Mouse (Mus musculus) stomach, embryonic 14.5 days (tissue): ENCODE results near the gene AC129217.1. TPM values are rescaled to one million over a fixed set of nuclear protein-coding genes. Genes with fewer than 3 reads are reported as not detected.
"Not testable (repeated sequence)": the region's sequence is repeated elsewhere in the genome, so short reads cannot be mapped to it uniquely, and the experiment has no call there.

ENCODE experiments used
- ATAC-seq: fragments of 200-750 bp; cut with Nextera tagmentation; 2 replicates; pipeline ENCODE4 v1.8.0; 2017; ENCODE audit warnings: low read depth, moderate TSS enrichment; ENCODE audit not compliant: insufficient number of reproducible peaks, insufficient read depth, low FRiP score
- H3K27ac ChIP-seq: fragments of 300-500 bp; sonication (generic); 2 replicates; pipeline ENCODE4 v1.5.1; 2014; ENCODE audit warnings: mild to moderate bottlenecking, low read length, moderate library complexity, mixed read lengths
- H3K27me3 ChIP-seq: fragments of 300-500 bp; sonication (generic); 2 replicates; pipeline ENCODE4 v1.6.1; 2014; ENCODE audit warnings: low read length, control low read depth, mixed read lengths; ENCODE audit not compliant: control insufficient read depth, insufficient read depth
- H3K36me3 ChIP-seq: fragments of 300-500 bp; sonication (generic); 2 replicates; pipeline ENCODE4 v1.6.1; 2014; ENCODE audit warnings: mild to moderate bottlenecking, control low read depth, low read length, moderate library complexity, mixed read lengths; ENCODE audit not compliant: control insufficient read depth, insufficient read depth
- H3K4me1 ChIP-seq: fragments of 300-500 bp; sonication (generic); 2 replicates; pipeline ENCODE4 v1.6.1; 2014; ENCODE audit warnings: low read length, control low read depth, mixed read lengths; ENCODE audit not compliant: control insufficient read depth, insufficient read depth
- H3K4me2 ChIP-seq: fragments of 300-500 bp; sonication (generic); replicated peaks from 2 replicates; pipeline ENCODE4 v1.6.1; 2014; ENCODE audit warnings: low read depth, low read length, control low read depth
- H3K4me3 ChIP-seq: fragments of 300-500 bp; sonication (generic); 2 replicates; pipeline ENCODE4 v1.5.1; 2014; ENCODE audit warnings: low read depth, low read length, control low read depth
- H3K9ac ChIP-seq: fragments of 300-500 bp; sonication (generic); replicated peaks from 2 replicates; pipeline ENCODE4 v1.6.1; 2014; ENCODE audit warnings: low read depth, mild to moderate bottlenecking, control low read depth, low read length, moderate library complexity, mixed read lengths
- H3K9me3 ChIP-seq: fragments of 300-500 bp; sonication (generic); 2 replicates; pipeline ENCODE4 v1.6.1; 2016; ENCODE audit warnings: low read depth, low read length, control low read depth; ENCODE audit not compliant: control insufficient read depth
- WGBS: fragments of 180-500 bp; shearing (Covaris S2); extraction: QIAGEN DNeasy Blood & Tissue Kit; methylation state at CpG from one replicate; pipeline ENCODE4 v1.1.7; 2014; 5-methylcytosine and 5-hydroxymethylcytosine counted together
- polyA plus RNA-seq: library from polyadenylated mRNA; unstranded; fragments of >200 nt; fragmentation: Nextera tagmentation; extraction: Ambion mirVana; gene quantifications from 2 replicates; pipeline ENCODE4 v1.2.1, GENCODE M21; 2014

AC129217.1 gene
- polyA plus RNA-seq, 1 experiment from 2014 or later: not detected

DNA sequence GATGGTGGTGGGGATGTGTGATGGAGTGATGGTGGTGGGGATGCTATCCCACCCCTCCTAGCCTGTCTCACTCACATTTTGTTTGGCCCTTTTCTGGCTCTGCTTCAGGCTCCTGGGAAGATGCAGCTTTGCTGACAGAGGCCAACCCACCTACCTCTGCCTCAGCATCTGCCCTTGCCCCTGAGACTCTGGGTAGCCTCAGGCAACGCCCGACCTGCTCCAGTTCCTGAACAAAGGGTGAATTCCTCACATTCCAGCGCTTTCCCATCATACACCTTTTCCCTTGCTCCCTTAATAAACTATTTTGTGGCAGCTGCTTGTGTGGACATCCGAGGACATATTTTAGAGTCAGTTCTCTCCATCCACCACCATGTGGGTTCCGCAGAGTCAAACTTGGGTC lies 18.8 kb downstream of the AC129217.1 start:
- Histone ChIP-seq H3K4me1 (no peaks in the 10 kb centered on the region), H3K27me3 (no peaks in the 10 kb centered on the region), H3K9me3 (no peaks in the 10 kb centered on the region), H3K9ac (no peak overlapping the region), H3K36me3 (peaks cover 7% of the 10 kb centered on the region), H3K4me2 (no peak overlapping the region), H3K4me3 (no peak overlapping the region), H3K27ac (no peak overlapping the region)
- no peak for ATAC-seq
- 75% methylated on average over 5 of the region's 5 CpGs for WGBS

DNA sequence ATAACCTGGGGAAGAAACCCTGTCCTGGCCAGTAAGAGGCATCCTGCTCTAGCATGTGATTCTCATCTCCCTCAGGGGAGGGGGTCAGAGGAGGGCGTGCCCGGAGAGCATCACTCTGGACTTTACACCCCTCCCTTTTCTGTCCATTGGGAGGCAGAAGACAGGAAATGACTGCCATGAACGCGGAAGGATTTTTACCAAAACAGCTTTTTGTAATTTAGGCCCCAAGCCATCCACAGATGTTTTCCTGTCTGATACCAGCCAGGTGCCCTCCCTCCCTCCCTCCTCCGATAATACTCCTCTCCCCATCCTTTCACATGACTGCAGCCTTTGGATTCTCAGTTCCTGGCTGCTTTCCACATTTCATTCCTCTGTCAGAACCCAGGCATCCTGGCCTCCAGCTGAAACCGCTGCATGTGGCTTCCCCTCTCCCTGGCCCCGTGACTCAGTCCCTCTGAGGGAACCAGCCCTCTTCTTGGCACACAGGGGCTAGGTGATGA lies 20.9 kb downstream of the AC129217.1 start, which contains the start of gene Lrrn4cl:
Lrrn4cl (plus strand) TSS at position 367 of the 500 bp plus-strand sequence.
- no peaks in the 10 kb centered on the region for H3K4me1 ChIP-seq
- peaks cover 7% of the 10 kb centered on the region for H3K36me3 ChIP-seq
- no peaks in the 10 kb centered on the region for H3K9me3 ChIP-seq
- 19% methylated on average over 7 of the region's 7 CpGs for WGBS
- H3K9ac ChIP-seq: no peak within 1 kb of the TSS
- no peak within 1 kb of the TSS for H3K4me2 ChIP-seq
- no peak within 1 kb of the TSS for H3K4me3 ChIP-seq
- H3K27ac ChIP-seq: peak within 1 kb of the TSS; percentile 33; the same call in 1 of the 2 replicates
- peak; percentile 72; the same call in 1 of the 2 replicates for ATAC-seq
- no peaks in the 10 kb centered on the region for H3K27me3 ChIP-seq

DNA sequence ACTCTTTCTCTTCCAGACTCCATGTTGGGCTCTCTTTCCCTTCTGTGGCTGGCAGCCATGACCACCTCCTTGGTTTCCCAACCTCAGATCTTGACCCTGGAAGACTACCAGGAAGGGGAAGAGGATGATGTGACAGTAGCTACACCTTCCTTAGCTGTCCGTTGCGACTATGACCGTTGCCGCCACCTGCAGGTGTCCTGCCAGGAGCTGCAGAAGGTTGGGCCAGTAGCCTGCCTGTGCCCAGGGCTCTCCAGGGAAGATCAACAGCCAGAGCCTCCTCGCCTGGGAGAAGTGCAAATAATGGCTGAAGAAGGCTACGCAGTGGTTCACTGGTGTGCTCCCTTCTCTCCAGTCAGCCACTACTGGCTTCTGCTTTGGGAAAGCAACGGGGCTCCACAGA lies 22.1 kb downstream of the AC129217.1 start:
- Histone ChIP-seq H3K27me3 (no peaks in the 10 kb centered on the region), H3K9me3 (no peaks in the 10 kb centered on the region), H3K4me1 (no peaks in the 10 kb centered on the region), H3K4me3 (no peak overlapping the region), H3K36me3 (peaks cover 7% of the 10 kb centered on the region), H3K9ac (no peak overlapping the region), H3K27ac (no peak overlapping the region), H3K4me2 (no peak overlapping the region)
- ATAC-seq: no peak
- 42% methylated on average over 7 of the region's 7 CpGs for WGBS

DNA sequence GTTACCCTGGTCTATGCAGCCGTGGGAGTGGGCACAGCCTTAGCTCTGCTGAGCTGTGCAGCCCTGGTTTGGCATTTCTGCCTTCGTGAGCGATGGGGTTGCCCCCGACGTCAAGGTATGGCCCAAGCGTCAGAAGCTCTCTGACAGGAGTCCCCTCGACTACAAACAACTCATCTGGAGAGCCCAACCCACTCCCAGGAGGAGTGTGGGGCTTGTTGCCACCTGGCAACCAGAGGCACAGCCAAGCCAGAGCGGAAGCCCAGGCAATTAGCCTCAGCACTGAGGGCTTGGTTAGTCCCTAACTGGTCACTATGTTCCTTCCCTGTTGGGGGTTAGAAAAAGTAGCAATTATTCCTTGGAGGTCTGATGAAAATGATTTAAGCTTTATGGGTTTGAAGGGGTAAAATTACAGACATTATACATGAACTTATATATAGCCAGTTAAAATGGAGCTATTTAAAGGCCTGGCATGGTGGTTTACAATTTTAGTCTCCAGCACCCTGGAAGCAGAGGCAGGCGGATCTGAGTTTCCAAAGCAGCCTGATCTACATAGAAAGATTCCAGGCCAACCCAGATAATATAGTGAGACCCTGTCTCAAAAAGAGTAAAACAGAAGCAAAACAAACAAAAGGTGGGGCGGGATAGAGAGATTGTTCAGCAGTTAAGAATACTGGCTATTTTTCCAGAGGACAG lies 22.8 kb downstream of the AC129217.1 start:
- no peaks in the 10 kb centered on the region for H3K4me1 ChIP-seq
- WGBS: 51% methylated on average over 10 of the region's 10 CpGs
- no peak overlapping the region for H3K9ac ChIP-seq
- no peaks in the 10 kb centered on the region for H3K9me3 ChIP-seq
- H3K4me2 ChIP-seq: no peak overlapping the region
- no peaks in the 10 kb centered on the region for H3K27me3 ChIP-seq
- H3K4me3 ChIP-seq: no peak overlapping the region
- H3K36me3 ChIP-seq: peaks cover 5% of the 10 kb centered on the region
- ATAC-seq: no peak
- no peak overlapping the region for H3K27ac ChIP-seq

DNA sequence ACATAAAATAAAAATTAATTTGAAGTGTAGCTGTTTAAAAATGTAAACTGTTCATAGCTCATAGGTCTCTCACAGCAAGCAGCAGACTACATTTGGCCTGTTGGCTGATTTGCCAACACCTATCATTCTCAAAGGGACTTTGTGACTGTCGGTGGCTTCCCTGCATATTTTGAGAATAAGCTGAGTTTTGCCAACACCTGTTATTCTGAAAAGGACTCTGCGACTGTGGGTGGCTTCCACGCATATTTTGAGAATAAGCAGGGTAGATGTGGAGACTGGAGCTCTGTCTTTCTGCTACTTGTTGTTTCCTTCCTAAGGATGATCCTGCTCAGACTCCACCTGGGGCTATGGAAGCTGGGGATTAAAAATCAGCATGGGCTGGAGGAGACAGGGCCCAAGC lies 23.5 kb downstream of the AC129217.1 start:
- no peaks in the 10 kb centered on the region for H3K9me3 ChIP-seq
- WGBS: 84% methylated on average over 3 of the region's 3 CpGs
- no peaks in the 10 kb centered on the region; the same call in 1 of the 2 replicates for H3K36me3 ChIP-seq
- H3K4me1 ChIP-seq: no peaks in the 10 kb centered on the region
- no peaks in the 10 kb centered on the region for H3K27me3 ChIP-seq
- H3K9ac ChIP-seq: no peak overlapping the region
- no peak overlapping the region for H3K4me3 ChIP-seq
- H3K27ac ChIP-seq: no peak overlapping the region
- ATAC-seq: no peak
- no peak overlapping the region for H3K4me2 ChIP-seq

DNA sequence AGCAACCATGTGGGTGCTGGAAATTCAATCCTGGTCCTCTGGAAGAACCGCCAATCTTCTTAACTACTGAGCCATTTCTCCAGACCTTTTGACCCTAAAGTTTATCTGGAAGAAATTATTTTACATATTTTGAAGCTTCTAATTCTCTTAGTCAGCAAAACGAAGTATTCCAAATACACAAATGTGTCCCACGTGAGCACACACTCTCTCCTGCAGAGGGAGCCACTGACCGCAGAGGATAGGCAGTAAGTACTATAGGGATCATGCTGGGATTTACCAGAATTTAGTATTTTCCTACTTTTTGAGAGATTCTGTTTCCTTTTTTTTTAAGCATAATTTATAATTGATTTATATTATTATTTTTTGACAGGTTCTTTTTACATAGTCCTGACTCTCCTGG lies 28.1 kb downstream of the AC129217.1 start:
- H3K4me1 ChIP-seq: no peaks in the 10 kb centered on the region
- no peak overlapping the region for H3K4me2 ChIP-seq
- no peaks in the 10 kb centered on the region for H3K9me3 ChIP-seq
- H3K27ac ChIP-seq: no peak overlapping the region
- ATAC-seq: no peak
- no peaks in the 10 kb centered on the region for H3K27me3 ChIP-seq
- H3K36me3 ChIP-seq: no peaks in the 10 kb centered on the region
- H3K9ac ChIP-seq: no peak overlapping the region
- no peak overlapping the region for H3K4me3 ChIP-seq
- 47% methylated on average over 4 of the region's 4 CpGs for WGBS

DNA sequence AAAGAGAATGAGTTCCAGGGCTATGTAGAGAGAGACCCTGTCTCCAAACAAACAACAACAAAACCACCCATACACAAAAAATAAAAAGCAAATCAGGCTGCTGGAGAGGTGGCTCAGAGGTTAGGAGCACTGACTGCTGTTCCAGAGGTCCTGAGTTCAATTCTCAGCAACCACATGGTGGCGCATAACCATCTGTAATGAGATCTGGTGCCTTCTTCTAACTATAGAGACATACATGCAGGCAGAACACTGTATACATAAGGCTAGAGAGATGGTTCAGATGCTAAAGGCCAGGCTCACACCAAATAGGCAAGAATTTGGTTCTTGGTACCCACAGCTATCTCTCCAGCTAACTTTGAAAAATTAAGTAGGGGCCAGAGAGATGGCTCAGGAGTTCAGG lies 29.4 kb downstream of the AC129217.1 start:
- no peak overlapping the region for H3K27ac ChIP-seq
- H3K36me3 ChIP-seq: no peaks in the 10 kb centered on the region
- ATAC-seq: no peak
- H3K9ac ChIP-seq: no peak overlapping the region
- H3K4me3 ChIP-seq: no peak overlapping the region
- no peaks in the 10 kb centered on the region for H3K27me3 ChIP-seq
- WGBS: 23% methylated on average over 1 of the region's 1 CpGs
- H3K9me3 ChIP-seq: no peaks in the 10 kb centered on the region
- no peak overlapping the region for H3K4me2 ChIP-seq
- H3K4me1 ChIP-seq: no peaks in the 10 kb centered on the region

DNA sequence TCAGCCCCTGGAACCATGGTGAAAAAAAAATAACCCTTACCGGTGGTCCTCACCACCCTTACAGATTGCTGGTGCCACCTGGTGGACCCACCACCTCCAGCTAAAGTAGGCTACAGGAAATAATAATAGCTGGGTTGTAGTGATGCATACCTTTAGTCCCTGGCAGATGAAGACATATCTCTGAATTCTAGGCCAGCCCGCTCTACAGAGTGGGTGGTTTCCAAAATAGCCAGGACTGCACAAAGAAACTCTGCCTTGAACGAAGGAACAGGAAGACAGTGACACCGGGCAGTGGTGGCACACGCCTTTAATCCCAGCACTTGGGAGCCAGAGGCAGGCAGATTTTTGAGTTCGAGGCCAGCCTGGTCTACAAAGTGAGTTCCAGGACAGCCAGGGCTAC lies 34.7 kb downstream of the AC129217.1 start:
- 83% methylated on average over 6 of the region's 6 CpGs for WGBS
- ATAC-seq: no peak
- H3K4me3 ChIP-seq: no peak overlapping the region
- H3K27me3 ChIP-seq: no peaks in the 10 kb centered on the region
- no peaks in the 10 kb centered on the region for H3K9me3 ChIP-seq
- H3K9ac ChIP-seq: no peak overlapping the region
- no peak overlapping the region for H3K27ac ChIP-seq
- H3K36me3 ChIP-seq: no peaks in the 10 kb centered on the region
- no peaks in the 10 kb centered on the region for H3K4me1 ChIP-seq
- H3K4me2 ChIP-seq: no peak overlapping the region

DNA sequence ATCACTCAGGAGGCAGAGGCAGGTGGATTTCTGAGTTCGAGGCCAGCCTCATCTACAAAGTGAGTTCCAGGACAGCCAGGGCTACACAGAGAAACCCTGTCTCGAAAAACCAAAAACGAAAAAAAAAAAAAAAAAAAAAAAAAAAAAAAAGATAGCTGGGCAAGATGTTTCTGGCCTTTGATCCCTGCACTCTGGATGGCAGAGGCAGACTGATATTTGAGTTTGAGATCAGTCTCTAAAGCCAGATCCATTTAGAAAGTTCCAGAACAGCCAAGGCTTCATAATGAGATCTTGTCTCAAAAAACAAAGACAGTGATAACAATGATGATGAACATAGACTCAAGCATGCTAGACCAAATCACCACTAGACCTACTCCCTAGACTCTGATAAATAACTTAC lies 40.8 kb downstream of the AC129217.1 start:
- not testable (repeated sequence) for ATAC-seq, H3K9me3 ChIP-seq, H3K9ac ChIP-seq, H3K4me2 ChIP-seq, H3K4me1 ChIP-seq, H3K27me3 ChIP-seq, H3K27ac ChIP-seq
- Histone ChIP-seq H3K36me3 (peaks cover 22% of the 10 kb centered on the region), H3K4me3 (peak overlapping the region; percentile 64; the same call in 1 of the 2 replicates)
- 77% methylated on average over 3 of the region's 3 CpGs for WGBS
